Comparison of ENCODE assay signal across 11 mouse cellular contexts in the genomic region with DNA sequence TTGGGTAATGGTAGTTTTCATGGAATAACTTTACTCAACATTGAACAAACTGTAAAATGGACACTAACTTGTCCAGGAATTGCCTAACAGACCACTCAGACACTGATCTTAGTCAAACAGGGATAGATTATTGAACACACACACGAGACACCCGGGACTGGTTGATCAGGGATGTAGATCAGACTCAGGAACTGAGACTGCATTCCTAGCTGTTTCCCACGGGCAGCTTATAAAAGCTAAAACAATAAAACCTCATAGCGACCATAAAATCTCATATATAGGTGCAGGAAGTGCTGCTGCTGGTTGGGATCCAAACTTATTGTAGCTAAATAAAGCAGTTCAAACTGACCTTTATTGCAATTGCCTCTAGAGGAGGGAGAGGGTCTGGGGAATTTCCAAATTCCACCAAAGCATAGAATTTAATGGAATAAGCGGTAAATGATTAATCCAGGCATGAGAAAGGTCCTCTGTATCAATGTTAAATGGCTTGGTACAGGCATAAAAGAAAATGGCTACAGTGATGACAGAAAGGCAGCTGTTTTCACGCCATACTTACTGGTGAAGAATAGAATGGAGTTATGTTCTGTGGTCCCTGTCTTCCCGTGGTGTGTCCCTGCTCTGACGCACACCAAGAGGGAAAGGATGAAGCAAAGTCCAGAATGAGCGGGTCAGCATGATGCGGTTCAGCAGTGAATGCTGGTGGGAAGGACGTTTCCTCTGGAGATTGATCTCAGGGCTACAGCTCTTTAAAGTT.
"Had no signal": no experiment of that assay in that cellular context is flagged by ENCODE, and none has a peak within 500 bp of the region (broad histone marks: within the 10 kb centered on the region; RNA-seq: fewer than 3 reads in every experiment).

No protein-coding gene starts in this region.

- H3K4me3 ChIP-seq: liver, embryonic 15.5 days; midbrain, embryonic 13.5 days; neural tube, embryonic 15.5 days had no signal

- DNase-seq: kidney, postnatal 25 days; lung, adult 2 months; lung, postnatal 36 days; thymus, postnatal 25 days had no signal

- H3K4me1 ChIP-seq: liver, embryonic 15.5 days; midbrain, embryonic 13.5 days; neural tube, embryonic 15.5 days had no signal

- H3K9me3 ChIP-seq: liver, embryonic 15.5 days; midbrain, embryonic 13.5 days; neural tube, embryonic 15.5 days had no signal

- H3K4me2 ChIP-seq: liver, embryonic 11.5 days; liver, embryonic 15.5 days; midbrain, embryonic 13.5 days; neural tube, embryonic 15.5 days had no signal

- H3K9ac ChIP-seq: liver, embryonic 15.5 days; midbrain, embryonic 13.5 days; neural tube, embryonic 15.5 days had no signal

- H3K36me3 ChIP-seq: liver, embryonic 15.5 days; midbrain, embryonic 13.5 days; neural tube, embryonic 15.5 days had no signal

- H3K27ac ChIP-seq: liver, embryonic 15.5 days; midbrain, embryonic 13.5 days; neural tube, embryonic 15.5 days; stomach, postnatal 0 days had no signal

- H3K27me3 ChIP-seq: liver, embryonic 15.5 days; midbrain, embryonic 13.5 days; neural tube, embryonic 15.5 days had no signal

- ATAC-seq: intestine, postnatal 0 days; lung, postnatal 0 days; midbrain, embryonic 13.5 days had no signal
